Mouse (Mus musculus) ovary, postnatal 10 days (tissue): ENCODE results near the gene Grip1.

Experiments
- DNase-seq: peaks from one replicate; pipeline ENCODE4 v3.0.0; 2022; ENCODE audit warnings: low spot score

The Grip1 gene

DNA sequence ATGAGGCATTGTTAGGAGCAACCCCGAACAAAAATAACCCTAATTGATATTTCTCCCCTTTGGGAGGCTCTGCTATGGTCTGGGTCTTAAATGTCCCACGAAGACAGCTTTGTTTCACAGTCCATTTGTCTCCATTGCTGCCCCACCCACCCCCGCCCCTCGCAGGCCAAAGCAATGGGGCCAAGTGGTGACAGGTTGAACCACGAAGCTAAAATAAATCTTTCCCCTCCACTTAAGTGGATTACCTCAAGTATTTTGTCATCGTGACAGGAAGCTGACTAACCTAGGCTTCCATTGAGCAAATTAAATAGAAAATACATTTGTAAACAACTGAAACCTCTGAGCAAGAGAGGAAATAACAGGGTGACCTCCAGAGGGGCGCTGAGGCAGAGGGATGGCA, 216.8 kb downstream of the Grip1 start:
- DNase-seq, result no peak

DNA sequence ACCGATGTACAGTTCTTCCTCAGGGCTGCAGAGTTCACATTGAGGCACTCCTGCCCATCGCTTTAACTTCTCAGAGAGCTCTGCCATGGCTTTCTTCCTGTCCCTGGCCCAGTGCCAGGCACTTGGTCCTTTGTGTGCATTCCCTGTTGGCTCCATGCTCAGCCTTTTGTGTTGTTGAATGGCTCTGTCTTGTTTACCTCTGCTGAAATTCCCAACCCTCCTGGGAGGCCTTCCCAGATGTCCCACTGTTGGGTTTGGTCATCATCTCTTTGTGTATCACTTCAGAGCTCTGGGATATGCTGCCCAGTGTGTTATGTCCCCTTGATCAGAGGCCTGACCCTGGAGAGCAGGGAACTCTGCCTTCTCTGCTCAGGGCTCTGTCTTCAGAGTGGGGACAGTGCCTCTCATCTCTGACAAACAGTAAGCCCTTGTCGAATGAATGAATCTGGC, 230.8 kb downstream of the Grip1 start:
- DNase-seq, result no peak

DNA sequence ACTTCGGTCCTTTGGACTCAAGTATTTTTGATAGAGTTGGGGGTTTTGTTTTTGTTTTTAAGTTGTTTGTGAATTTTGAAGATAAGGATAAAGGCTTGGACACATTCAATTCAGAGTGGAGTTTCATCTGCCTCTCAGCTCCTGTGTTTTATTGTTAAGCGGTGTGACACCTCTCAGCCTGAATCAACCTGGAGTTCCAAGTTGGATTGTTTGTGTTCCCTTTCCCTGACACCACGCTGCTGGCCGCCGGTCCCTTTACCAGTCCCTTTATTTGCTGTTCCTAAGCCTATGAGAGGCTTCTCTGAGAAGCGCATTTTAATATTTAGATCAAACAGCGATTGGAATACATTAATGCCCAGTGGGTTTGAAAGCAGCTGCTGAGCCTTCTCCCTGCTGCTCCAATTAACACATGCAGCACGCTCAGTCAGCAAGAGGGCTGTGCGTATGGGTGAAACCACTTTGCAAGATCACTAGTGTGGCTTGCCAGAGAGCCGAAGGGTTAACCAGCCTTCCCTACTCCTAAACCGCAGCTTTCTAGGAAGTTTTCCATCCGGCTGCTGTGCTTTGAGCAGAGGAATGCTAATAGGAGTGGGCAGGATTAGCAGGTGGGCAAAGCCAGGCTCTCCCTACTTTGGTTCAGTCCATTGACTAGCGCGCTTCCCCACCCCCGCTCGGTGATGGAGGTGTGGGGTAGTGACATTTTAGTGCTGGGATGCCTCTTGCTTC, 237.9 kb downstream of the Grip1 start:
- no peak for DNase-seq

DNA sequence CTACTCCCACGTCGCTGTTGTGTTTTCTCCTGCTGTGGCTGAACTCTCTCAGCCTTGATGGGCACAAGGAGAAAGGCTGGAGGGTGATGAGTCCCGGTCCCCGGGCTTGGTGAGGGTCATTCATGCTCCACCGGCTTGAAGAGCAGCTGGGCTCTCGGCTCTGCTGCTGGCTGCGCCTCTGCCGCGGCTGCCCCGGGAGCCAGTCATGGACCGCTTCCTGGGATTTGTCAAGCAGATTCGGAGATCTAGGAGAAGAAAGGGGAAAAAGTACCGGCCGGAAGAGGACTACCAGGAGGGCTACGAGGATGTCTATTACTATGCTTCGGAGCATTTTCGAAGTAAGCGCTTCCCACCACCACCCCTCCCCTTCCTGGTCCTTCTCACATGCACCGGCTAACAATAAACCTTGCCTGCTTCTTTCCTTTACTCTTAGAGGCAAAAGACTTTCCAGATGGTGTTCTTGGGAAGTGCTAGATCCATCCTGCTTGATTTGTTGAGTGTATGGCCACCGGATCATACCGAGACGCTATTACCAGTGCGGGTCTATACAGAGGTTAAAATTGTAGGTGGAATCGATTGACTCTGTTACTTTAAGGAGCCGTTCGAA, 238.8 kb downstream of the Grip1 start:
- no peak for DNase-seq

DNA sequence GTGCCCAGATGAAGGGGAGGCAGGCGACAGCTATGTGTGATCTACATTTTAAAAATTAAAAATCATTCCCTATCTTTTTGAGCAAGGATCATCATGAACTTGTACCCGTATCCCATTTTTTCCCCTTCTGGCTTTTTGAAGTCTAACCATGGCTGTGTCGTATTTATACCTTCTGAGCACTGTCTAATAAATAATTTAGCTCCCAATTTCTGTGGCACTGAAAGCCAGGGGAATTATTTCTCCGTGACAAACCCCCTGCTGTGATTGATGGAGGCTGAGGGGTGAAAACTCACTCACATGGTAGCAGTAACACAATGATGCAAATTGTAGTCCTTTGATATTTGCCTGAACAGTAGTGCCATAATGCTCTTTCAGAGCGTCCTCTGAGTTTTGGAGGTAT, 239.8 kb downstream of the Grip1 start:
- no peak for DNase-seq

DNA sequence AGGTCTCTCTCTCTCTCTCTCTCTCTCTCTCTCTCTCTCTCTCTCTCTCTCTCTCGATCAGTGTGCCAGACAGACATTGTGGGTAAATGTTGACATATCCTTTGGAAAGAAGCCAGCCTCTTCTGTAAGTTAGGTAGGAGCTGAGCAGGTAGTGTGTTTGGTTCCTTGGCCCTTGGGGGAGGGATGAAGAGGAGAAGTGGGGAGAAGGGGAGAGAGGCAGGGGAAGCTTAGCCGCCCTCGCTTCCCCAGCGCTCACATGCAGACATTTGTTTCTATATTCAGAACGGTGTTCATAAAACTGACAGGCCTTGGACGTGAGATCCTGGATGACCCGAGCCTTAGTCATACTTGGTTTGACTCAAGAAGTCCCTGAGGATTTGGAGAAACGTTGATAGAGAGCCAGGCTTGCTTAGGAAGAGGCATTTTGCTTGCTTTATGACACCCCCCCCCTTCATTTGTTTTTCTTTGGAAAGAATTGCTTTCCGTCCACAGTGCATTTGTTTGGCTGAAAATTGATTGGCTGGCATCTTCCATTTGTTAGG, 243.7 kb downstream of the Grip1 start:
- DNase-seq, result no peak

DNA sequence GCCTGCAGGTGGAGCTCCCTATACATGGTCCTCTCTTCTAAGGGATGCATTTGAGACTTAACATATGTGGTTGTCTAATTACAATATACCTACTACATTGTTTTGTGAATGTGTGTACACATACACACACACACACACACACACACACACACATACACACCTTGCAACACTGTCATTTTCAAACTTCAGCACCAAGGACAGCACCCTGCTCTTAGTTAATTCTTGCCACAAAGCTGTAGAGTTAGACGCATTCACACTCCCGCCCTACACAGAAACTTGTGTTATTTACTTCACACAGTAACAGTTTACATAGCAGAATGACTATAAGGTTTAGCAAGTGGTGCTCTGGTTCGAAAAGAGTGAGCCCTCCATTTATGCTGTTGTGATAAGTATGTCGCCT, 251.7 kb downstream of the Grip1 start:
- DNase-seq, result no peak

DNA sequence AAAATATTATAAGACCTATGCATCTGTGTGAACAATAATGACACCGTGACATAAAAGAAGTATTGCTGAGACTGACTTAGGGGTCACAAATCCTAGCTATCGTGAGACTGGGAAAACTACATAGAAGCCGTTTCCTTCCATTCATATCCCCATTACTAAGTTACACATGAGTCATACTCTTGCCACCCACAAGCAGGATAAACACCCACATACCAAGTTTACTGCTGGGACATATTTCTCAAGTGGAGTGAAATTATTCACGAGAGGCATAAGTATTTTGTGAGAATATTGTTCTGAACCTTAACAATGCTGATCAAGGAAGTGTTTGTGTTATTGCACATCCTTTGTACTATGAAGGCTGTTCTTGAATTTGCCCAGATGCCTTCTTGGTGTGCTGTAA, 252.7 kb downstream of the Grip1 start:
- no peak for DNase-seq

DNA sequence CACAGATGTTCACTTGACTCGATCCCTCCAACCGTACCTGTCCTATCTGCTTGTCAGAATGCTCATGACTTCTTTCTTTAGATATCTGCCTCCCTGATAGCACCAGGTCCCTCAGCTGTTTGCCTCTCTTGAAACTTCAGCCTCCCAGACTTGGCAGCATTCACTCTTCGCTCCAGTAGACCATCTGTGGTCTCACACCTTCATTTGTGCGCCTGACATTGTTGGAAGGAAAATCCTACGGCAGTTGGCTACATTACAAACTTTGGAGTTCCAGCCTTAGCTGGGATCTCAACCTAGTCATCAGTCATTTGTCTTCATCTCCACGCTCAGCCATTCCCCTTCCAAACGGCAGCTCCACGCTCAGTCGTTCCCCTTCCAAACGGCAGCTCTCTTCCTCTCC, 253.4 kb downstream of the Grip1 start:
- no peak for DNase-seq

DNA sequence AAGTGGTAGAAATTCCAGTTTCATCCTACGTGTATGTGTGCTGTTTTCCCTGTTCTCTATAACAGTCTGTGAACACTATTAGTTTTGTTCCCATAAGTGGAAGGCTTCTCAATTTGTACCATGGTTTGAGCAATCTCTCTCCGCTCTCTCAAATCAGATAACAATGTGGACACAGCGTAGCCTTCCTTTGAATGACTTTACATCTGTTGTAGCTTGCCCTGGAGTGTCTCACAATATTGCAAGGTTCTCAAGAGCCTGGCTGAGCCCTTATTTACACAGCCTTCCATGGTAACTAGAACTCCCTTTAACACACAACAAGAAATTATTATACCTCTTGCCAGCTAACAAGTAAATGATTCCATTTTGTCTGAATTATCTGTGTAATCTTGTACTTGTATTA, 268.3 kb downstream of the Grip1 start:
- DNase-seq, result no peak

DNA sequence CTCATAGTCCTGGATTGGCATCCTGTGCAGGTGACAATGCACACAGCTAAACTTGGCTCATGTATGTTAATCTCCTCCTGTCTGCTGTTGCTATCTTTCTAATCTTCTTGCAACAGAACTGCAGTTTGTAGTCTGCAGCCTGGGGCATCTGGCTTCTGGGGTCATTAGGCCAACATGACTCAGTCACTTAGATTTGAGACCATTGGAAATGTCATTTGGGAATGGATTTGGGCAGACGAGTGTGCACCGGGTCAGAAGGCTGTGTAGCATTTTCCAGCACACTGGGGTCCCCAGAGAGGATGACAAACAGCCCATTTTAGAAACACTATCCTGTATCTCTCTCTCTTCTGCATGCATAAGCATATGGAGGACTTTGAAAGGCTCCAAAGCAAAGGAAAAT, 268.8 kb downstream of the Grip1 start:
- DNase-seq, result no peak

DNA sequence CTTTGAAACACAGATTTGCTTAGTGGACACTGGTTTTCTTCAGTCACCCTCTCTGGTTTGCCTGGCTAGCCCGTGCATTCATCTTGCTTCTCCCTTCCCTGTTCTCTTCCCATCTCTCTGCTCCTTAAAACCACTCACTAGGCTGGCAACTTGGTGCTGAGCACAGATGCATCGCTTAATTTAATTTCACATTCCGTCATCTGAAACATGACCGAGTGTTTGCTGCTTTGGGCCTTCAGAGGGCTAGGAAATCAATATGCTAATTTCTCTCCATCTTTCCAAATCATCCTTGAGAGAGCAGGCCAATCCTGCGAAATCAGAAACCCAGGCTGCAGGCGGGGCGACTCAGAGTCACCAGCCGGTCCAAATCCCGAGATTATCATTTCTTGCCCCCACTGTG, 270.0 kb downstream of the Grip1 start:
- no peak for DNase-seq

DNA sequence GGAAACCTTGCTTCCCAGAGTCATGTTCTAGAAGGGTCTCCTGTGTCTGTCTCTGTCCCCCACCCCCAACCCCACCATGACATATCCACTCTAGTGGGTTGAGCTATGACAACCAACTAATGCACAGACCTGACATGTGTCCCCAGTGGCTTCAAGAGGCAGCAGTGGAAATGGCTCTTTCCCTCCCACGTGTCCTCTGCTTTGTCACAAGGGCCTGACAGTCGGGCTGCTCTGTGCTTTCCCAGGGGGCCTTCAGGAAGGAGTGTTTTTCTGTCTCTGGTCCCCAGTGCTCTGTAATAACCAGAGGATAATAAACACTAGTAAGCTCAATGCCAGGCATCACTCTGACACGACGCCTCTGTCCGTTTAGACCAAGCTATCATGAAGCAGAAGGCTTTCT, 271.7 kb downstream of the Grip1 start:
- DNase-seq, result no peak

DNA sequence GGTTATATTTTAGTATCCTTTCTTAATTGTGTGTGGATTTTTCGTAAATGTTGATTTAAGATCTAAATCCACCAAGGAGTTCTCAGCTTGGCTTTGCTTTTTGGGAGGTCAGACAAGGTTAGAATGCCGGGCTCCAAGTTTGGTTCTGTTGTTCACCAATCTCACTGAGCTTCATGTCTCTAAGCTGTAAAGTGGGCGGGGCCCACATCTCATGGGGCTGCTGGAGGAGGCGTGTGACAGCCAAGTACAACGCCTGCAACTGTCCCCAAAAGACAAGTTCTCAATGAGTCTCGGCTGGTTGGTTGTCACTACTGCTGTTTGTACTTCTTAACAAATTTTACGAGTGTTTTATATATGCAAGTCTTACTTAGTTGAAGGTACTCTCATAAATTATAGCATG, 272.3 kb downstream of the Grip1 start:
- no peak for DNase-seq

DNA sequence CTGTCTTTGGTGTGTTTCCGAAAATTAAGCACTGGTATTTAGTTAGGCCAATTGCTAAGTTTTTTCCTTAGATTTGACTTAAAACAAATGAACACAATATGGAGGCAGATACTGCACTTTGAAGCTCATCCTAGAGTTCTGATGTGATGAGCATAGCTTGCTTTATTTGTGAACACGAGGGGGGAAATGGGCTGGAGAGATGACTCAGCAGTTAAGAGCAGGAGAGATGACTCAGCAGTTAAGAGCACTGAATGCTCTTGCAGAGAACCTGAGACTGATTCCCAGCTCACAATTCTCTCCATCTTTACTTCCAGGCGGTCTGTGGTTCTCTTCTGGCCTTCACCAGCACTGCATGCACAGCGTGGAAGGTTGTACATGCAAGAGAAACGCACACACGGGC, 273.3 kb downstream of the Grip1 start:
- DNase-seq, result no peak

DNA sequence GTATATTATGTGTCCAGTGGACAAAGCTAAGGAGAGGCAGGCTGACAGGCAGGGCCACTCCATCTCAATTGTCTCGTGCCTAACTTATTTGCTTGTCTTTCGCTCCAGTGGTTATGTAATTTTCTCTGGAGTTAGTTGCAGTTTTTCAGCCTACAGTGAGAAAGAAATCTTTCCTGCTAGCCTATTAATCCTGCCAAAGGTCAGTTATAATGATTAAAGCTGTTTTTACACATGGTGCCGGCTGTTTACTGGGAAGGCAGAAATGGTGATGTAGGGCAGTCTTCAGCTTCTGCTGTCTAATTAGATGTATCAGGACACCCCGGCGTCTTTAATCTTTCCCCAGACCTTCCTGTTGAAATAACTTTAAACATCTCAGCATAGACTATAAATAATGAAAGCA, 276.6 kb downstream of the Grip1 start:
- no peak for DNase-seq

DNA sequence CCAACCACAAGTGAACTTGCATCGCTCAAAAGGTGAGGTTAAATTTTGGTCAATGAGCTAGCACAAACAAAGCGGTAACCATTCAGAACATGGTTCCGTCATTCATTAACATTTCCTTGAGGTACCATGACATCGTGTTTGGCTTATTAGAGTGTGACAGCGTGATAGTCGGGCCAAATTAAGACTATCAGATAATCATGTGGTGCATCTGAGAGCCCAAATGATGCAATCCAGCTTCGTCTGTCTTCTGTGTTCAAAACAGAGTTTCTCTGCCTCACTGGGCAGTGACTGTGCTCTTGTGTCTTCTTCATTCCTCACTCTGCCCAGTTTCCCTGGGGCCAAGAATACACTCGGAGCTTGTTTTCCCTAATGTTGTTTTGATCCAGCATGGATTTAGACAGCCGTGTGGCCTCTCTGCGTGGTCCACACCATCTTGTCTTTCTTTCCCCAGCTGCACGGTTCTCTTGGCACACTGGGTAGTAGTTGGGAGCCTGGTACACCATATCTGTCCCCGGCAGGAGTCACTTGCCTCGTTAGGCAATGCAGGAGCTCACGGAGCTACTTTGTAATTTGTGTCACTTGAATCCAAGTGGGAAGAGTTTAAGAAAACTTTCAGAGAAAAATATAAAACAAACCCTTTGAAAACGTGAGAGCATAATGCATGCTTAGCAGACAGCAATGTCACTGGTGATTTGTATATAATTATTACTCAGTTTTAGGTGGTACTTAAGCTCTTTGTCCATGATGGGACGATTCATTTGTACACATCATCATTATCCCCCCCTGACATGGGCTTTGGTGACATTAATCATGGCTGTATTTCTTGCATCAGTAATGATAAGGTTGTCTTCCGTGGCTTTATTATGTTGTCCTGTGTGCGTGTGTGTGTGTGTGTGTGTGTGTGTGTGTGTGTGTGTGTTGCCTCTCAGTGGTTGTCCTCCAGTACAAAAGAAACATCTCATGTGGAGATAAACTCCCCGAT, 281.7 kb downstream of the Grip1 start:
- no peak for DNase-seq

DNA sequence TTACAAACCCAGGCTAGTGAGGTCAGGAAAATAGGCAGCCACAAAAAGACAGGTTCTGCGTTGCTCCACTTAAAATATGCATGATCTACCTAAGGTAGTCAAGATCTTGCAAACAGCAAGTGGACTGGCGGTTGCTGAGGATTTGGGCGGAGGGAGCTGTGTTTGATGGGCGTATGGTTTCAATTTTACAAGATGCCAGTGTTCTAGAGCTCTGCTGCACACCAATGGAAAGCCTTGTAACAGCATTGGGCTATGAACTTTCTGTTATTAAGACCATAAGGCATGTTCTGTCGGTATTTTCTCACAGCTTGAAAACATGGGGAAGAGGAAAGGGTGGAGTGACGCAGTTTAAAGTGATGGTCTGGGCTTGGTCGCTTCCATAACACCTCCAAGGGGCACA, 285.8 kb downstream of the Grip1 start:
- no peak for DNase-seq

DNA sequence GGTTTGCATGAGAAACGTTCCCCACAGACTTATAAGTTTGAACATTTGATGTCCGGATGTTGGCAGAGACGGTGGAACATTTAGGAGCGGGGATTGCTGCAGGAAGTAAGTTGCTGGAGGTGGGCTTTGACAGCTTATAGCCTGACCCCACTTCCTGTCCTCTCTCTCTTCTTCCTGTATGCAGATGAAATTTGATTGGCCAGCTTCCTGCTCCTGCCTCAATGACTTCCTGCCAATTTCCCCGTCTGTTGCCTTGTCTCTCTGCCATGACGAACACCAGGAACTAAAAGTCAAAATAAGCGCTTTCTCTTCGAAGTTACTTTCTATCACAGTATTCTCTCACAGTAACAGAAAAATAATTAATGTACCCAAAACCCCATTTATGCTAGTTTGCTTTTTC, 289.1 kb downstream of the Grip1 start:
- no peak for DNase-seq

DNA sequence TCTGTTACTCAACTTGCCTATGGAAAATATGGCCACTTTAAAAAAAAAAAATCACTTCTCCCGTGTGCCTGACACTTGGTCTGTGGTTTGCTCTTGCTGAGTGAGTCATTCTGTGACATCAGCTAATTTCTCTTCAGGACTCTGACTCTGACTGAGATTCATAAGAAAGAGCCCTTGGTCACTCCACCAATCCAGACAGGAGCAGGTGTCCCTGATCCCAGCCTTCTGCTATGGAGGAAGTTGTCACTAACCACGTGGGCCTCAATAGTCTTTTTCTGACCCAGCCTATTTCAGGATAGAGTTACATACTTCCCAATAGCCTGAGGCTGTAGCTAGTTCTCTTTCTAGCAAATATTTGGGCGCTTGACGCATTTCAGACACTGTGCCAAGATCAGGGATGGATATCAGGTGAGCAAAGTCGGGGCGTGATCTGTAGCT, 298.8 kb downstream of the Grip1 start:
- DNase-seq, result no peak

DNA sequence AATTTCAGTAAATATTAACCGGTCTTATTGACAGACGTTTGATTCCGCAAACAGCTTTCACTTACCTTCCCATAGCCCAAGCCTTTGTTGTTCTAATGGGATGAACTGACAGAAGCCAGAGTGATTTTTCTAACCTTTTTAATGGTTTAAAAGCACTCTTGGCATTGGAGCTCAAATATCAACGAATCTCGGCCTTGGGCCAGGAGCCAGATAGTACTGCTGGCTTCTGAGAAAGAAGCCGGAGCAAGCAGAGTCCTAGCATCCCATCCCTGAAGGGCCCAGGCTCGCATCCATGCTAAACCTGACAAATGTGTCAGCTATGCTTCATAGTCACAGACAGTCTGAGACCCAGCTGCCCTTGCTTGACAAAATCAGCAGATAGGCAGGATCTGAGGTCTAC, 302.6 kb downstream of the Grip1 start:
- DNase-seq, result no peak

DNA sequence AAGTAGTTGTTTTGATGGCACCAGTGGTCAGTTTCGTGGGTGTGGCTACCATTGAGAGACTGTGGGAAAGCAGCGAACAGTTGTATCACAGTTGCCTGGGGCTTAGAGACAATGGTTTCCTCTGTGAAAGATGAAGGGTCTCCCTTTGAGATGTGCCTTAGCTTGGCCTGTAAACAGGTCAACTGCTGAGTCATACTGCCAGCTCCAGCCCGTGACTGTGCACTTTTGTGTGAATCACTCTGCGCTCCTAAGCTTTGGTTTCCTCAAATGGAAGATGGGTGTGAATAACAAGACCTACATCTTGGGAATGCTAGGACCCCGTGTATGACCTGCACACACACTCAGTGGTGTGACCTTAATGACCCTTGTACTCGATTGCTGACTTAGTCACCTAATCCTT, 303.6 kb downstream of the Grip1 start:
- no peak for DNase-seq
